Mouse (Mus musculus): ENCODE results near the gene Tll1. TPM values are rescaled to one million over a fixed set of nuclear protein-coding genes. Genes with fewer than 3 reads are reported as not detected.

The Tll1 gene
- total and polyA plus RNA-seq, 2 experiments from 2014 or later = 2.4 to 5.9 TPM

DNA sequence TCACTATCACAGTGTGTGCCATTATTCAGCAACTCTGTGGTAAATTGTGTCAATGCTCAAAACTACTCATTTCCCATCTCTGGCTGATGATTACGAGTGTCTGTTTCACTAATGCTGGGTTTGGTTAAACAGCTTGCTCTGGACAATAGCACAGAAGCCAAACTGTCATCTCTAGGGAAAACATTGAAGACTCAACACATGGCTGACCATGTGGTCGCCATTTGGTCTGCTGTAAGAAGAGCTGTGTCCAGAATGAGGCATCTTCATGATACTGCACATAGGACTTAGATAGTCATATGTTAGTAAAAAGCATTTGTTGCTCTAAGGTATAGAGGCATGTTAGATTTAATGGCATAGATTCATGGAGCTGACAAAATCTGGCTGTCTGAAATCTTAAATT, 98.9 kb downstream of the Tll1 start:
- no peak overlapping the region for H3K4me3 ChIP-seq (ENCODE audit: low read length)
- no peaks in the 10 kb centered on the region for H3K36me3 ChIP-seq (ENCODE audit: insufficient read depth, low read length)
- no peak overlapping the region for H3K27ac ChIP-seq
- no peak overlapping the region for H3K9ac ChIP-seq (replicated peaks; ENCODE audit: low read length)
- WGBS = 56% methylated on average over 2 of the region's 2 CpGs
- no peaks in the 10 kb centered on the region for H3K27me3 ChIP-seq (ENCODE audit: insufficient read depth, low read length)
- peak; percentile 23 for DNase-seq (ENCODE audit: low spot score)
- no peak overlapping the region for H3K4me2 ChIP-seq (ENCODE audit: low read depth, low read length)
- H3K9me3 ChIP-seq (ENCODE audit: low read length) = no peaks in the 10 kb centered on the region
- no peak for ATAC-seq
- TF ChIP-seq CTCF (IDR thresholded peaks at IDR 0.05; ENCODE audit: low read depth) = no peak
- no peaks in the 10 kb centered on the region for H3K4me1 ChIP-seq (ENCODE audit: insufficient read depth, low read length)

DNA sequence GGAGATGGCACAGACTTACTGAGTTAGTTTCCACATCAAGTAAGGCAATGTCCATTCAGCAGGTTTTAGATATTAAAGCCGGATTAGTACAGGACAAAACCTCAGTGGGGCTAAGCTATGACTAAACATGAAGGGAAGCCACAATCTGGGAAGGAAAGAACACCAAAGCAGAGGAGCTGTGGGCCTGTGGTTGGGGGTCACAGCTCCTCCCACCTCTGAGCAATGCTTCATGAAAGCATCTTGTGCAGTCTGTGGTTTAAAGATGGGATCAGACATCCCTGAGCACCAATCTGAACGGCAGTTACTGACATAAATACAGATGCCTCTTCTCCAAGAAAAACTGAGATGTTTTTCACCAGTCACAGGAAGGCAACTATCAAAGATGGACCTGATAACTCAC, 132.7 kb downstream of the Tll1 start:
- H3K9ac ChIP-seq (replicated peaks; ENCODE audit: low read length) = no peak overlapping the region
- no peak overlapping the region for H3K4me3 ChIP-seq (ENCODE audit: low read length)
- H3K9me3 ChIP-seq (ENCODE audit: low read length) = no peaks in the 10 kb centered on the region
- no peaks in the 10 kb centered on the region for H3K4me1 ChIP-seq (ENCODE audit: insufficient read depth, low read length)
- DNase-seq (ENCODE audit: low spot score) (no peak), ATAC-seq (no peak)
- TF ChIP-seq CTCF (IDR thresholded peaks at IDR 0.05; ENCODE audit: low read depth) = no peak
- no peak overlapping the region for H3K27ac ChIP-seq
- 69% methylated on average over 2 of the region's 2 CpGs for WGBS
- no peaks in the 10 kb centered on the region for H3K27me3 ChIP-seq (ENCODE audit: insufficient read depth, low read length)
- H3K36me3 ChIP-seq (ENCODE audit: insufficient read depth, low read length) = no peaks in the 10 kb centered on the region
- H3K4me2 ChIP-seq (ENCODE audit: low read depth, low read length) = no peak overlapping the region

DNA sequence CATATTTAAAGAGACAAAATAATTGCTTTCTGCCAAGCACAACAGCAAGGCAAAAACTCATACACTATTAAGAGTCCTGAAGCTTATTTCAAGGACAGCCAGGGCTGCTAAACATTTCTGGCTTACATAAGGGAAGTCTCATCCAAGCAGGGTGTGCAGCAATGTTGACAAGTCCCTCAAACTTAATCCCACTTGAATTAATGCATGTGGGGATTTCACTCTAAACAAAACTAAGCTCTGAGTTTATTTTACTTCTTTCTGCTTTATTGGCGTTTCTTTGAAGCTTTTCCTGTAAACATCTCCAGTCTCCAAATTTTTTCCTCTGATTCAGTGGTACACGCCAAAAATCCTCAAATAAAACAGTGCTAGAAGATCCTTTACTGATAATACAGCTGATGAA, 146.2 kb downstream of the Tll1 start:
- H3K9me3 ChIP-seq (ENCODE audit: low read length) = no peaks in the 10 kb centered on the region
- WGBS = 79% methylated on average over 2 of the region's 2 CpGs
- no peak overlapping the region for H3K4me3 ChIP-seq (ENCODE audit: low read length)
- H3K27me3 ChIP-seq (ENCODE audit: insufficient read depth, low read length) = no peaks in the 10 kb centered on the region
- DNase-seq (ENCODE audit: low spot score) (no peak), ATAC-seq (no peak)
- no peak overlapping the region for H3K27ac ChIP-seq
- no peak overlapping the region for H3K4me2 ChIP-seq (ENCODE audit: low read depth, low read length)
- no peak overlapping the region for H3K9ac ChIP-seq (replicated peaks; ENCODE audit: low read length)
- no peak for TF ChIP-seq CTCF (IDR thresholded peaks at IDR 0.05; ENCODE audit: low read depth)
- no peaks in the 10 kb centered on the region for H3K4me1 ChIP-seq (ENCODE audit: insufficient read depth, low read length)
- H3K36me3 ChIP-seq (ENCODE audit: insufficient read depth, low read length) = no peaks in the 10 kb centered on the region

DNA sequence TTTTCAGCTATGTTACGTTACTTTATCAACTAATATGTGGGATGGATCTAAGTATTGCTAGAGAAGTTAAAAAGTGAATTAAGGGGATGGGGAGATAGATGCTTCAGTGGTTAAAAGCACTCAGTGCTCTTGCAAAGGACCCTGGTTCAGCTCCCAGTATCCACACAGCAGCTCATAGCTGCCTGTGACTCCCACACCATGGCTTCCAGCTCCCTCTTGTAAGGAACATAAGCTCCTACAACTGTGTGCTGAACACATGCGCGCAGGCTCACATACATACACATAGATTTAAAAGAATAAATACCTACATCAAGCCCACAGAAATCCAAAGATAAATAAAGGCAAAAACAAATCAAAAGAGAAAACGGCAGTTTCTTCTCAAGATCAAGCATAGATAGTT, 148.5 kb downstream of the Tll1 start:
- Histone ChIP-seq H3K4me2 (ENCODE audit: low read depth, low read length) (no peak overlapping the region), H3K36me3 (ENCODE audit: insufficient read depth, low read length) (no peaks in the 10 kb centered on the region), H3K9me3 (ENCODE audit: low read length) (no peaks in the 10 kb centered on the region), H3K27me3 (ENCODE audit: insufficient read depth, low read length) (no peaks in the 10 kb centered on the region), H3K9ac (replicated peaks; ENCODE audit: low read length) (no peak overlapping the region), H3K27ac (no peak overlapping the region), H3K4me1 (ENCODE audit: insufficient read depth, low read length) (no peaks in the 10 kb centered on the region), H3K4me3 (ENCODE audit: low read length) (no peak overlapping the region)
- no peak for ATAC-seq
- DNase-seq (ENCODE audit: low spot score) = no peak
- TF ChIP-seq CTCF (IDR thresholded peaks at IDR 0.05; ENCODE audit: low read depth) = no peak
- whole genome bisulfite sequencing = 92% methylated on average over 4 of the region's 4 CpGs

DNA sequence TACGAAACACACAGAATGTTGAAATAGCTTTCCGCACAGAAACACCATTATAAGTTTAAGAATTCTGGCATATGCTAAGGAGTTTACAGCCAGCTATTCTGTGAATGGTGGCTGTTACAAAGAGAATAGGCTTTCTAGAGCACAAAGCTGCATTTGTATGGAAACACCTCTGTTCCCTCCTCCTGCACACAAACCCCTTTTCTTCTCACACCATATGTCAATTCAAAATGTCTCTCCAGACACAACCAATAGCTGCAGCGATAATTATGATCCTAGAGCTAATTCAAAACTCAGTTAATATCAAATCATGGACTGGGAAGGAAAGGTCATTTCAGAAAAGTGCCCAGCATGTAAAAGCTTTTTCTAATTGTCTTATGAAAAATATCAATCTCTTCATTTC, 157.5 kb downstream of the Tll1 start:
- Histone ChIP-seq H3K27me3 (ENCODE audit: insufficient read depth, low read length) (no peaks in the 10 kb centered on the region), H3K4me2 (ENCODE audit: low read depth, low read length) (no peak overlapping the region), H3K9me3 (ENCODE audit: low read length) (no peaks in the 10 kb centered on the region), H3K4me1 (ENCODE audit: insufficient read depth, low read length) (no peaks in the 10 kb centered on the region; the same call in 1 of the 2 replicates), H3K36me3 (ENCODE audit: insufficient read depth, low read length) (no peaks in the 10 kb centered on the region), H3K27ac (no peak overlapping the region), H3K9ac (replicated peaks; ENCODE audit: low read length) (no peak overlapping the region), H3K4me3 (ENCODE audit: low read length) (no peak overlapping the region)
- 53% methylated on average over 3 of the region's 3 CpGs for WGBS
- no peak for TF ChIP-seq CTCF (IDR thresholded peaks at IDR 0.05; ENCODE audit: low read depth)
- DNase-seq (ENCODE audit: low spot score) (no peak), ATAC-seq (no peak)

DNA sequence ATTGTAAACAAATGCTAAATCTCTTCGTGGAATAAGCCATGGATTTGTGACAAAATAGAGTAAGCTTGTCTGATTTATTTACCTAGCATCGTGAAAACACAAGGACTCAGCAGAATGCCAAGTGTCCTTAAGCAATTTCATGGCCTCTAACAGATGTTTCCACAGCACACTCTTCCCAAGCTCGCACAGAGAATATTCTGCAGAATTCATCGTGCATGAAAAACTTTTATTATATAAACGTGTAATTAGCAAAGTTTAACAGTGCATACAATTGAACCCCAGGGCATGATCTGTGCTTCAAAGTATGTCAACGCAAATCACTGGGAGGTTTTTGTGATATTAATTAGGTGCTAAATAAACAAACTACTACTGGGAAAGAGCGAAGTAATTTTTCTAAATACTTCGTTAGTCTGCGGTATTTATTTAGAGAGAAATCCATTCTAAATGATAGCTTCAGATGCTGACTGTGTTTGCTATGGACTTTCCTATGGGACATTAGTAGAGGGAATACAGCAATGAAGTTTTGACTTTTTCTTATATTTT, 158.0 kb downstream of the Tll1 start:
- TF ChIP-seq CTCF (IDR thresholded peaks at IDR 0.05; ENCODE audit: low read depth) = no peak
- Histone ChIP-seq H3K27me3 (ENCODE audit: insufficient read depth, low read length) (no peaks in the 10 kb centered on the region), H3K27ac (no peak overlapping the region), H3K9me3 (ENCODE audit: low read length) (no peaks in the 10 kb centered on the region), H3K9ac (replicated peaks; ENCODE audit: low read length) (no peak overlapping the region), H3K4me1 (ENCODE audit: insufficient read depth, low read length) (no peaks in the 10 kb centered on the region; the same call in 1 of the 2 replicates), H3K36me3 (ENCODE audit: insufficient read depth, low read length) (no peaks in the 10 kb centered on the region), H3K4me3 (ENCODE audit: low read length) (no peak overlapping the region), H3K4me2 (ENCODE audit: low read depth, low read length) (no peak overlapping the region)
- DNase-seq (ENCODE audit: low spot score) (no peak), ATAC-seq (no peak)
- WGBS = 45% methylated on average over 9 of the region's 9 CpGs

DNA sequence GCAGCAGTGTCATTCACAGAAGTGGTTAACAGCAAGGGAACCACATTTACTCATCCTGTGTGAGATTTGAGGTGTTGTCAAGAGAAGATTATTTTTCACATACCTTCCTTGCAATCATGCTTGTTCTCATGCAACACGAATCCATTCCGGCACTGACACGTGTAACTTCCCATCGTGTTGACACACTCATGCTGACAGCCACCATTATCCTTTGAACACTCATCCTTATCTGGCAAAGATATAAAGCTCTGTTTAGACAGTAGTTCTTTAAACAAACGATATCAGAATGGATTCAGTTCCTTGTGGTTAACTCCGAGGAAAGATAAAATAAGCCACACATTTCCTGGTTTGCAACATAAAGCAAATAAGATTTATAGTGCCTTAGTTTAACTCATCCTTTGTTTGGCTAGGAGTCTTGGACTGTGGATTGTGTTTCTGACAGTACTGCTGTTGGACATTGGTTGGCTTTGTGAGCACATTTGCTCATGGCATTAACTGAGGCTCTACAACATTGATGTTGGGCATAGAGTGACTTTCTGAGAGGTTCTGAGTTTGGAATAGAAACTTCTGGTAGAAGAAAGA, 164.7 kb downstream of the Tll1 start:
- DNase-seq (ENCODE audit: low spot score) (no peak), ATAC-seq (no peak)
- H3K27me3 ChIP-seq (ENCODE audit: insufficient read depth, low read length) = no peaks in the 10 kb centered on the region
- H3K4me3 ChIP-seq (ENCODE audit: low read length) = no peak overlapping the region
- no peak overlapping the region for H3K27ac ChIP-seq
- H3K4me1 ChIP-seq (ENCODE audit: insufficient read depth, low read length) = no peaks in the 10 kb centered on the region
- 85% methylated on average over 6 of the region's 6 CpGs for WGBS
- H3K36me3 ChIP-seq (ENCODE audit: insufficient read depth, low read length) = no peaks in the 10 kb centered on the region
- no peak overlapping the region for H3K4me2 ChIP-seq (ENCODE audit: low read depth, low read length)
- H3K9ac ChIP-seq (replicated peaks; ENCODE audit: low read length) = no peak overlapping the region
- no peak for TF ChIP-seq CTCF (IDR thresholded peaks at IDR 0.05; ENCODE audit: low read depth)
- no peaks in the 10 kb centered on the region for H3K9me3 ChIP-seq (ENCODE audit: low read length)

Data from hindbrain, postnatal 0 days (tissue).